Mouse (Mus musculus): Measurements from ENCODE around the gene Astn1. TPM values are rescaled to one million over a fixed set of nuclear protein-coding genes. Genes with fewer than 3 reads are reported as not detected.

Astn1 gene
- total and polyA plus RNA-seq, 3 experiments: not detected

DNA sequence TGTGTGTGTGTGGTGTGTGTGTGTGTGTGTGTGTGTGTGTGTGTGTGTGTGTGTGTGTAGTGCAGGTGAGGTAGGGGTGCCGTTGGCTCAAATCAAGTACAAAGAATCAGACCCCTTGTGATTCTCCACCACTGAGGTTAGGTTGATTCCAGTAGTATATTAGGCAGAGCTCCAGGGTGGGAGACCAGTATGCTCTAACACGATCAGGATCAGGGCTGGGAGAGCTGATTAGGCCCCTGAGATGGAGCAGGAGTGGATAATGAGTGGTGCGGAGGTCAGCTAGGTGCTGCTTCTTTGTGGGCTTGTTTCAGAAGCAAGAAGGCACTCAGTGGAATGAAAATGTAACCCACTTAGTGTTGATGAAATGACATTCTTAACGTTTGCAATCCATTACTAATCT lies 28.6 kb downstream of the Astn1 start:
- no peak for DNase-seq (ENCODE audit: low read depth, low spot score)
- H3K27me3 ChIP-seq (ENCODE audit: control insufficient read depth in 1 of 2, insufficient read depth in 2 of 2, low read length in 2 of 2): no peaks in the 10 kb centered on the region
- H3K4me3 ChIP-seq (ENCODE audit: control insufficient read depth in 1 of 2, insufficient read depth in 1 of 2, low read depth in 2 of 2, low read length in 2 of 2): no peak overlapping the region
- TF ChIP-seq TAL1 (IDR thresholded peaks at IDR 0.05; ENCODE audit: low read length): no peak
- TF ChIP-seq CTCF (IDR thresholded peaks at IDR 0.05 in 2 of 3, conservative IDR thresholded peaks at IDR 0.05 in 1 of 3; ENCODE audit: control insufficient read depth in 1 of 3, insufficient read depth in 1 of 3, low read depth in 2 of 3, low read length in 3 of 3, poor library complexity in 1 of 3, severe bottlenecking in 1 of 3): no peak
- TF ChIP-seq ZC3H11A (IDR thresholded peaks at IDR 0.05; ENCODE audit: low read depth, low read length): no peak
- TF ChIP-seq USF2 (IDR thresholded peaks at IDR 0.05; ENCODE audit: borderline replicate concordance in 1 of 2, insufficient read depth in 1 of 2, low read depth in 1 of 2, low read length in 2 of 2): no peak
- no peak for TF ChIP-seq TBP (IDR thresholded peaks at IDR 0.05; ENCODE audit: low read depth, low read length)
- no peak for TF ChIP-seq GATA1 (IDR thresholded peaks at IDR 0.05; ENCODE audit: low read depth, low read length)
- no peaks in the 10 kb centered on the region for H3K36me3 ChIP-seq (ENCODE audit: control insufficient read depth in 1 of 2, insufficient read depth in 2 of 2, low read length in 2 of 2)
- H3K9ac ChIP-seq (ENCODE audit: control insufficient read depth, low read depth, low read length, poor library complexity, severe bottlenecking): no peak overlapping the region
- no peak overlapping the region for H3K27ac ChIP-seq (ENCODE audit: control insufficient read depth, low read depth, low read length)
- no peaks in the 10 kb centered on the region for H3K4me1 ChIP-seq (ENCODE audit: control insufficient read depth in 1 of 2, insufficient read depth in 2 of 2, low read length in 2 of 2)
- no peaks in the 10 kb centered on the region for H3K79me2 ChIP-seq (ENCODE audit: control insufficient read depth, insufficient read depth, low read length, poor library complexity)
- H3K9me3 ChIP-seq (replicated peaks; ENCODE audit: insufficient read depth, low read length): no peaks in the 10 kb centered on the region

GRCm38 (mm10) chr1:158397058-158397457 lies 35.0 kb downstream of the Astn1 start:
- Histone ChIP-seq H3K4me1 (ENCODE audit: control insufficient read depth in 1 of 2, insufficient read depth in 2 of 2, low read length in 2 of 2) (no peaks in the 10 kb centered on the region), H3K79me2 (ENCODE audit: control insufficient read depth, insufficient read depth, low read length, poor library complexity) (no peaks in the 10 kb centered on the region), H3K36me3 (ENCODE audit: control insufficient read depth in 1 of 2, insufficient read depth in 2 of 2, low read length in 2 of 2) (no peaks in the 10 kb centered on the region), H3K4me3 (ENCODE audit: control insufficient read depth in 1 of 2, insufficient read depth in 1 of 2, low read depth in 2 of 2, low read length in 2 of 2) (no peak overlapping the region), H3K27ac (ENCODE audit: control insufficient read depth, low read depth, low read length) (no peak overlapping the region), H3K27me3 (ENCODE audit: control insufficient read depth in 1 of 2, insufficient read depth in 2 of 2, low read length in 2 of 2) (no peaks in the 10 kb centered on the region), H3K9ac (ENCODE audit: control insufficient read depth, low read depth, low read length, poor library complexity, severe bottlenecking) (no peak overlapping the region), H3K9me3 (replicated peaks; ENCODE audit: insufficient read depth, low read length) (no peaks in the 10 kb centered on the region)
- TF ChIP-seq HCFC1 (IDR thresholded peaks at IDR 0.05; ENCODE audit: low read depth, low read length) (no peak), ZMIZ1 (IDR thresholded peaks at IDR 0.05; ENCODE audit: low read depth, low read length) (no peak), NRF1 (IDR thresholded peaks at IDR 0.05; ENCODE audit: insufficient read depth, low read depth, low read length, poor library complexity, severe bottlenecking) (no peak), TCF12 (IDR thresholded peaks at IDR 0.05; ENCODE audit: low read depth, low read length) (no peak), TBP (IDR thresholded peaks at IDR 0.05; ENCODE audit: low read depth, low read length) (no peak), ETS1 (IDR thresholded peaks at IDR 0.05; ENCODE audit: low read depth, low read length) (no peak), ZC3H11A (IDR thresholded peaks at IDR 0.05; ENCODE audit: low read depth, low read length) (no peak), KAT2A (conservative IDR thresholded peaks at IDR 0.05; ENCODE audit: low read depth, low read length) (no peak), EP300 (IDR thresholded peaks at IDR 0.05; ENCODE audit: low read depth in 1 of 2, low read length in 2 of 2) (no peak), MEF2A (IDR thresholded peaks at IDR 0.05; ENCODE audit: extremely low read depth, insufficient replicate concordance, low read depth, low read length, poor library complexity, severe bottlenecking) (no peak), SIN3A (IDR thresholded peaks at IDR 0.05; ENCODE audit: low read length) (no peak), POLR2A (IDR thresholded peaks at IDR 0.05; ENCODE audit: control insufficient read depth in 1 of 2, insufficient read depth in 1 of 2, low read depth in 1 of 2, low read length in 2 of 2, poor library complexity in 1 of 2) (no peak), CTCF (IDR thresholded peaks at IDR 0.05 in 2 of 3, conservative IDR thresholded peaks at IDR 0.05 in 1 of 3; ENCODE audit: control insufficient read depth in 1 of 3, insufficient read depth in 1 of 3, low read depth in 2 of 3, low read length in 3 of 3, poor library complexity in 1 of 3, severe bottlenecking in 1 of 3) (no peak), MAZ (IDR thresholded peaks at IDR 0.05; ENCODE audit: low read depth, low read length) (no peak), BHLHE40 (IDR thresholded peaks at IDR 0.05; ENCODE audit: borderline replicate concordance, low read depth, low read length) (no peak), CHD2 (IDR thresholded peaks at IDR 0.05; ENCODE audit: low read length) (no peak), MYC (IDR thresholded peaks at IDR 0.05; ENCODE audit: low read depth, low read length) (no peak), CHD1 (IDR thresholded peaks at IDR 0.05; ENCODE audit: low read depth, low read length) (no peak)
- DNase-seq (ENCODE audit: low read depth, low spot score): no peak

Measured in MEL (cell line).